Mouse (Mus musculus) G1E (cell line): ENCODE results near the gene Slc13a4.

Experiments
- CTCF ChIP-seq: IDR thresholded peaks from 2 replicates; pipeline ENCODE4 v1.5.1; 2012; ENCODE audit warnings: low read depth, low read length, inconsistent platforms, mixed read lengths
- GATA1 ChIP-seq: IDR thresholded peaks from 2 replicates; pipeline ENCODE4 v1.6.1; 2012; ENCODE audit warnings: borderline replicate concordance, low read length, inconsistent platforms, mixed read lengths
- TAL1 ChIP-seq: conservative IDR thresholded peaks from 2 replicates; pipeline ENCODE4 v1.6.1; 2012; ENCODE audit warnings: low read depth, low read length, inconsistent platforms, mixed read lengths

- no peak for TF ChIP-seq CTCF
- no peak for TF ChIP-seq GATA1
- TF ChIP-seq TAL1 = no peak
Measured at GRCm38 (mm10) chr6:35229415-35229814, 78.5 kb downstream of the Slc13a4 start.
